Mouse (Mus musculus) spleen, adult 2 months (tissue): ENCODE measurements around the gene Afg1l.

Experiments
- CTCF ChIP-seq: fragments of 200-500 bp; IDR thresholded peaks from 2 replicates; pipeline ENCODE4 v1.5.1; 2011; ENCODE audit warnings: mild to moderate bottlenecking, inconsistent platforms; ENCODE audit not compliant: insufficient read depth, insufficient read length, insufficient replicate concordance; ENCODE audit errors: extremely low read depth
- POLR2A ChIP-seq: fragments of 200-500 bp; IDR thresholded peaks from 2 replicates; pipeline ENCODE4 v1.6.1; 2011; ENCODE audit warnings: low read depth, low read length, inconsistent platforms

- no peak for TF ChIP-seq CTCF
- no peak for TF ChIP-seq POLR2A
These were observed 2.4 kb upstream of the Afg1l start for GRCm38 (mm10) chr10:42480719-42481118.
